Mouse (Mus musculus): ENCODE data around the gene Rapgef4. TPM values are rescaled to one million over a fixed set of nuclear protein-coding genes. Genes with fewer than 3 reads are reported as not detected.
A peak's percentile ranks its signal among the peaks of the same experiment; 100 is the strongest.

Rapgef4 gene
- polyA plus RNA-seq (2016; fragmentation: Nextera tagmentation; extraction: Ambion mirVana): 4.9 and 5.6 TPM in 2 replicates

GRCm38 (mm10) chr2:71980771-71981342 is at the start of gene Rapgef4:
Gene Rapgef4, plus strand, starts transcription at chr2:71981240.
- H3K27me3 ChIP-seq: peaks cover 29% of the 10 kb centered on the region
- WGBS: 2% methylated on average over 21 of the region's 52 CpGs
- H3K4me2 ChIP-seq (replicated peaks): peak within 1 kb of the TSS; percentile 98
- H3K4me3 ChIP-seq: peak within 1 kb of the TSS; percentile 59
- no peak within 1 kb of the TSS for H3K27ac ChIP-seq
- no peaks in the 10 kb centered on the region for H3K36me3 ChIP-seq
- ATAC-seq (ENCODE audit: low FRiP score): peak; percentile 69
- H3K9ac ChIP-seq: peak within 1 kb of the TSS; percentile 69
- H3K4me1 ChIP-seq: peaks cover 10% of the 10 kb centered on the region
- H3K9me3 ChIP-seq (replicated peaks): no peaks in the 10 kb centered on the region

- H3K9ac ChIP-seq: no peak overlapping the region
- H3K27ac ChIP-seq: no peak overlapping the region
- no peak for ATAC-seq (ENCODE audit: low FRiP score)
- no peaks in the 10 kb centered on the region for H3K27me3 ChIP-seq
- H3K4me1 ChIP-seq: no peaks in the 10 kb centered on the region
- 91% methylated on average over 8 of the region's 8 CpGs for WGBS
- no peak overlapping the region for H3K4me2 ChIP-seq (replicated peaks)
- no peaks in the 10 kb centered on the region for H3K36me3 ChIP-seq
- no peaks in the 10 kb centered on the region for H3K9me3 ChIP-seq (replicated peaks)
- no peak overlapping the region for H3K4me3 ChIP-seq
Observed at GRCm38 (mm10) chr2:71934046-71934445, 47.0 kb upstream of the Rapgef4 start.

GRCm38 (mm10) chr2:71936711-71937110 is 44.3 kb upstream of the Rapgef4 start:
- no peaks in the 10 kb centered on the region for H3K9me3 ChIP-seq (replicated peaks)
- no peaks in the 10 kb centered on the region for H3K36me3 ChIP-seq
- no peak overlapping the region for H3K4me3 ChIP-seq
- H3K27ac ChIP-seq: no peak overlapping the region
- no peak overlapping the region for H3K9ac ChIP-seq
- ATAC-seq (ENCODE audit: low FRiP score): no peak
- H3K4me2 ChIP-seq (replicated peaks): no peak overlapping the region
- H3K27me3 ChIP-seq: no peaks in the 10 kb centered on the region
- 90% methylated on average over 1 of the region's 1 CpGs for WGBS
- no peaks in the 10 kb centered on the region for H3K4me1 ChIP-seq

- Histone ChIP-seq H3K27ac (no peak overlapping the region), H3K4me1 (no peaks in the 10 kb centered on the region), H3K9me3 (replicated peaks) (no peaks in the 10 kb centered on the region), H3K9ac (no peak overlapping the region), H3K27me3 (no peaks in the 10 kb centered on the region), H3K4me3 (no peak overlapping the region), H3K36me3 (no peaks in the 10 kb centered on the region), H3K4me2 (replicated peaks) (no peak overlapping the region)
- WGBS: 74% methylated on average over 3 of the region's 3 CpGs
- no peak for ATAC-seq (ENCODE audit: low FRiP score)
Observed at GRCm38 (mm10) chr2:71937649-71938308, 43.3 kb upstream of the Rapgef4 start.

- no peak overlapping the region for H3K9ac ChIP-seq
- no peak overlapping the region for H3K4me2 ChIP-seq (replicated peaks)
- H3K36me3 ChIP-seq: no peaks in the 10 kb centered on the region
- no peak for ATAC-seq (ENCODE audit: low FRiP score)
- no peaks in the 10 kb centered on the region for H3K4me1 ChIP-seq
- H3K4me3 ChIP-seq: no peak overlapping the region
- no peak overlapping the region for H3K27ac ChIP-seq
- no peaks in the 10 kb centered on the region for H3K9me3 ChIP-seq (replicated peaks)
- H3K27me3 ChIP-seq: no peaks in the 10 kb centered on the region
- WGBS: 56% methylated on average over 6 of the region's 6 CpGs
Observed at GRCm38 (mm10) chr2:71938716-71939393, 42.2 kb upstream of the Rapgef4 start.

- H3K36me3 ChIP-seq: no peaks in the 10 kb centered on the region
- no peak overlapping the region for H3K4me3 ChIP-seq
- no peak overlapping the region for H3K4me2 ChIP-seq (replicated peaks)
- no peak for ATAC-seq (ENCODE audit: low FRiP score)
- no peaks in the 10 kb centered on the region for H3K27me3 ChIP-seq
- no peaks in the 10 kb centered on the region for H3K9me3 ChIP-seq (replicated peaks)
- WGBS: 96% methylated on average over 3 of the region's 3 CpGs
- H3K4me1 ChIP-seq: no peaks in the 10 kb centered on the region
- H3K9ac ChIP-seq: no peak overlapping the region
- no peak overlapping the region for H3K27ac ChIP-seq
Observed at GRCm38 (mm10) chr2:71941005-71941720, 39.9 kb upstream of the Rapgef4 start.

GRCm38 (mm10) chr2:71941721-71942087 is 39.3 kb upstream of the Rapgef4 start:
- H3K36me3 ChIP-seq: no peaks in the 10 kb centered on the region
- no peaks in the 10 kb centered on the region for H3K4me1 ChIP-seq
- H3K4me3 ChIP-seq: no peak overlapping the region
- 90% methylated on average over 5 of the region's 5 CpGs for WGBS
- H3K27ac ChIP-seq: no peak overlapping the region
- no peaks in the 10 kb centered on the region for H3K27me3 ChIP-seq
- no peak overlapping the region for H3K9ac ChIP-seq
- no peak overlapping the region for H3K4me2 ChIP-seq (replicated peaks)
- no peak for ATAC-seq (ENCODE audit: low FRiP score)
- H3K9me3 ChIP-seq (replicated peaks): no peaks in the 10 kb centered on the region

GRCm38 (mm10) chr2:71951212-71951611 is 29.8 kb upstream of the Rapgef4 start:
- Histone ChIP-seq H3K27me3 (no peaks in the 10 kb centered on the region), H3K4me3 (no peak overlapping the region), H3K27ac (no peak overlapping the region), H3K4me1 (no peaks in the 10 kb centered on the region), H3K36me3 (no peaks in the 10 kb centered on the region), H3K4me2 (replicated peaks) (no peak overlapping the region), H3K9me3 (replicated peaks) (0 out of 2 replicates have a peak, but pooled peaks cover 3% of the 10 kb centered on the region), H3K9ac (no peak overlapping the region)
- ATAC-seq (ENCODE audit: low FRiP score): no peak
- WGBS: 94% methylated on average over 4 of the region's 4 CpGs

- no peaks in the 10 kb centered on the region for H3K9me3 ChIP-seq (replicated peaks)
- ATAC-seq (ENCODE audit: low FRiP score): no peak
- H3K27ac ChIP-seq: no peak overlapping the region
- H3K27me3 ChIP-seq: no peaks in the 10 kb centered on the region
- H3K9ac ChIP-seq: no peak overlapping the region
- 32% methylated on average over 8 of the region's 8 CpGs for WGBS
- no peak overlapping the region for H3K4me2 ChIP-seq (replicated peaks)
- no peaks in the 10 kb centered on the region for H3K36me3 ChIP-seq
- H3K4me3 ChIP-seq: no peak overlapping the region
- no peaks in the 10 kb centered on the region for H3K4me1 ChIP-seq
Observed at GRCm38 (mm10) chr2:71955637-71956036, 25.4 kb upstream of the Rapgef4 start.

- H3K9ac ChIP-seq: no peak overlapping the region
- H3K27me3 ChIP-seq: no peaks in the 10 kb centered on the region
- no peaks in the 10 kb centered on the region for H3K9me3 ChIP-seq (replicated peaks)
- H3K36me3 ChIP-seq: no peaks in the 10 kb centered on the region
- H3K27ac ChIP-seq: no peak overlapping the region
- H3K4me2 ChIP-seq (replicated peaks): no peak overlapping the region
- H3K4me3 ChIP-seq: no peak overlapping the region
- WGBS: 52% methylated on average over 5 of the region's 5 CpGs
- no peaks in the 10 kb centered on the region for H3K4me1 ChIP-seq
- no peak for ATAC-seq (ENCODE audit: low FRiP score)
Observed at GRCm38 (mm10) chr2:71956463-71956862, 24.6 kb upstream of the Rapgef4 start.

- no peak overlapping the region for H3K9ac ChIP-seq
- no peak overlapping the region for H3K4me3 ChIP-seq
- no peaks in the 10 kb centered on the region for H3K36me3 ChIP-seq
- H3K27me3 ChIP-seq: no peaks in the 10 kb centered on the region
- ATAC-seq (ENCODE audit: low FRiP score): no peak
- no peaks in the 10 kb centered on the region for H3K9me3 ChIP-seq (replicated peaks)
- WGBS: 87% methylated on average over 1 of the region's 1 CpGs
- no peak overlapping the region for H3K4me2 ChIP-seq (replicated peaks)
- no peak overlapping the region for H3K27ac ChIP-seq
- H3K4me1 ChIP-seq: no peaks in the 10 kb centered on the region
Observed at GRCm38 (mm10) chr2:71957951-71958350, 23.1 kb upstream of the Rapgef4 start.

- Histone ChIP-seq H3K9ac (no peak overlapping the region), H3K4me2 (replicated peaks) (no peak overlapping the region), H3K4me1 (no peaks in the 10 kb centered on the region), H3K4me3 (no peak overlapping the region), H3K9me3 (replicated peaks) (no peaks in the 10 kb centered on the region), H3K27me3 (no peaks in the 10 kb centered on the region), H3K36me3 (no peaks in the 10 kb centered on the region), H3K27ac (no peak overlapping the region)
- WGBS: 86% methylated on average over 3 of the region's 3 CpGs
- no peak for ATAC-seq (ENCODE audit: low FRiP score)
Observed at GRCm38 (mm10) chr2:71958393-71958792, 22.6 kb upstream of the Rapgef4 start.

All from hindbrain, embryonic 12.5 days (tissue).